Mouse (Mus musculus) thymus, postnatal 10 days (tissue): Measurements from ENCODE around the gene Ankrd34b.

Experiments
- DNase-seq, 2 experiments: peaks; one replicate each; pipeline ENCODE4 v3.0.0; 2021; ENCODE audit warnings: low spot score in 2 of 2

Gene Ankrd34b

DNA sequence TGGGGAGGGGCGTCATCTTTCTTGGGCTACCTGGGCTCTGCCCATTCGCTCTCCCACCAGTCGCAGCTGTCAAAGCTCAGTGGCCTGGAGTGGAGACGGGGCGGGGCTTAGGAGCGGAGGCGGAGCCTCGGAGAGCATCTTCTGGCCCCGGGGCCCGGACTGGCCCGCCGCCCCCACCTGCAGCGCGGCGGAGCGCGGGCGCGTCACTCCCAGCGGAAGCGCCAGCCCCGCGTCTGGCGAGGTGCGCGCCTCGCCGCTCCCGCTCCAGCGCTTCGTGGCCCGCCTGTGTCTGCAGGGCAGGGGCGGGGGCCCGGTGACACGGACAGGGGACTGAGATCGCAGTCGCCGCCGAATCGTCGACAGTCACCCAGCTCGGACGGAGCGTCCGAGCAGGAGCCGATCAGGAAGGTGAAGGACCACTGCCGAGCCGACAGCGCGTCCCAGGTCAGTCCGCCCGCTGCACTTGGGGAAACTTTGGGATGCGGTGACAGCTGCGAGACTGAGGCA lies at the start of gene Ankrd34b:
TSS of gene Ankrd34b (plus strand) at position 139 of the 507 bp plus-strand sequence.
- DNase-seq: peak; percentile 7 to 16

- no peak for DNase-seq
These were observed 38.3 kb upstream of the Ankrd34b start for GRCm38 (mm10) chr13:92387367-92387766.

- DNase-seq: no peak
These were observed 32.5 kb upstream of the Ankrd34b start for GRCm38 (mm10) chr13:92393047-92393661.

GRCm38 (mm10) chr13:92398491-92399384 lies 27.0 kb upstream of the Ankrd34b start:
- DNase-seq: no peak

GRCm38 (mm10) chr13:92402063-92402462 lies 23.6 kb upstream of the Ankrd34b start:
- no peak for DNase-seq

- no peak for DNase-seq
These were observed 22.2 kb upstream of the Ankrd34b start for GRCm38 (mm10) chr13:92403496-92403895.

DNA sequence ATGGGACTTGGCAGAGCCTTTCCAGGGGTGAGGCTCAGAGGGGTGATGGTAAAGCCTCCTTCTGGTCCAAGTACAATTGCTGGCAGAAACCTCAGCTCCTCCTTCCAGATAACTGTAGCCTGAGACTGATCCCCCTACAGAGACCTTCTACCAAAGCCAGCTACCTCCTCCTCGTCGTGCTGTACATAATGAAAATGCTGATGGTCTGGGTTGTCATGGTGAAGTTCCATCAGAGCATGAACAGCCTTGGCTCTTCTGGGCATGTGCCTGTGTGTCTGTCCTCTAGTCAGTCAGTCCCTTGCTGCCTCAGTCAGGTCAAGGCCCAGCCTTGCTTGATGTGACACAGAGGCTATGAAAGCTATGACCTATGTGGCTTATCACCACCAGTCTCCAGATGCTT lies 15.2 kb upstream of the Ankrd34b start:
- no peak for DNase-seq

DNA sequence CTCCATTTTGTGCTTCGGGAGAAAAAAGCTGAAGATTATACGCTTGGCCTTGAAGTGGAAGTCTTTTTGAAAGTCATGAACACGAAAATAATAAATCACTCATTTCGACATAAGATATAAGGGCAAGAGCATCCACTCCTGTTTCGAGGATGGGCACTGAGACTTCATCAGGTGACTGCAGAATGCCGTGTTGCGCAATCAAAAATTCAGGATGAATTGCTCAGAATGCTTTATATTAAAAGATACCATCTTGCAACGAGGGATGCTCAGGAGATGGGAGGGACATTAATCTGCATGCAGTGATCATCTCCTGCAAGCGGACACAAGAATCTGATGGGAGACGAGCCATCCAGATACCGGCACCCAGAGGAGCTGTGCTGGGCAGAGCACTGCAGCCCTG lies 6.1 kb upstream of the Ankrd34b start:
- DNase-seq: no peak

GRCm38 (mm10) chr13:92423711-92424110 lies 2.0 kb upstream of the Ankrd34b start:
- no peak for DNase-seq

DNA sequence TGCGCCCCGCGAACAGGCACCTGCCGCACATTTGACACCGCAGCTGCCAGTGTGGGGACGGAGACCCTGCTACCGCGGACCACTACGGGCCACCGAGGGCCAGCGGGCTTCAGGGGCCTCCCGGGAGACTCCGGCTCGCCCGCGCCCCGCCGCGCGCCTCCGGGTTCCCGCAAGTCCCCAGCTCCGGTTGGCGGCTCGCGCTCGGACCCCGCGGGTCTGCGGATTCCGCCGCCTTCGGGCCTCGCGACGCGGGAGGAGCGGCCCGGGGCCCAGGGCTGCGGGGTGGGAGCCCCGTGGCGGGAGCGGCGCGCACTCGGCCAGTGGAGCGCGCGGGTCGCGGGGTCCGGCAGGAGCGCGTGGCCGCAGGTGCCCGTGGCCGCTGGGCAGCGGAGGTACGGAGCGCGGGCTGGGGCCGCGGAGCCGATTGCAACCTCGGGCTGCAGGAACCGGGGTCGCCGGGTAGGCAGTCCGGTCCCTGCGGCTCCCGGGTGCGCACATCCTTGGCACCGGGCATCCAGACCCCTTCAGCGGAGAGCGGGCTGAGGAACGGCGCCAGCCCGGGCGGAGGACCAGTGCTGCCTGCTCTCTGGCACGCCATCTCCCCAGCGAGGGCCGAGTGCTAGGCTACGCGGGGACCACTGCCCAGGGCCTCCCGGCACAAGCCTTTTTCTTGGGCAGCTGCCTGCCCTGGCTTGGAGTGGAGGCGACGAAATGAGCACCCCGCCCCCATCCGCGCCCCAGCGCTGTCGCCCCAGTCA lies 777 bp downstream of the Ankrd34b start:
- DNase-seq: no peak

DNA sequence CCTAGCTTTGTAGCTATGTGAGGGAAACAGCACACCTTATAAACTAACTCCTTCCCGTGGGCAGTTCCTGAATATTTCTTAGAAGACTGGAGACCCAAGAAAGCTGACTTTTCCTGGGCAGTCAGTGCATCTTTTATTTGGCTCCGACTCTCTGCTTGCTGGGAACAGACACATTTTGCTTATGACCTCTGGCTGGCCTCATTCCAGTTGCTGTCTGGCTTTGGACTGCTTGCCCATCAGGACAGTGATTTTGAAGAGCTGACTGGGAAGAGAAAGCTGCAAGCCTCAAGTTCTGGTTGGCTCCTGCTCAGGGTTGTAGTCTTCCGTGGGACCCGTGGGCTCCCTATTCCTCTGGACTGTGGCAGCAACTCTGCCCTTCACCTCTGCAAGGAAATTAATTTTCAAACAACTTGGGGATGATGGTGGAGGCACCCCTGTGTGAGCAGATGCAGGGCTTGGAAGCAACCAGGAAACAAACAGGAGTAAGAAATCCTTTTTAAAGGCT lies 1.7 kb downstream of the Ankrd34b start:
- DNase-seq: no peak

DNA sequence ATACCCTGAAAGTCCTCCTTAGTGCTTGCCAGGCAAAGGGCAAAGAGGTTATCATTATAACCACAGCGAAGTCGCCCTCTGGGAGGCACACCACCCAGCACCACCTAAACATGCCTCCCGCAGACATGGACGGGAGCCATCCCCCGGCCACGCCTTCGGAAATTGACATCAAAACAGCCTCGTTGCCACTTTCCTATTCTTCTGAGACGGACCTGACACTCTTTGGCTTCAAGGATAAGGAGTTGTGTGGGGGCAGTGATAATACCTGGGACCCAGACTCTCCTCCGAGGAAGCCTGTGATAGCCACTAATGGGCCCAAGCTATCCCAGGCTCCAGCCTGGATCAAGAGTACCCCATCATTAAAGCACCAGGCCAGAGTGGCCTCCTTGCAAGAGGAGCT lies 13.0 kb downstream of the Ankrd34b start:
- no peak for DNase-seq

DNA sequence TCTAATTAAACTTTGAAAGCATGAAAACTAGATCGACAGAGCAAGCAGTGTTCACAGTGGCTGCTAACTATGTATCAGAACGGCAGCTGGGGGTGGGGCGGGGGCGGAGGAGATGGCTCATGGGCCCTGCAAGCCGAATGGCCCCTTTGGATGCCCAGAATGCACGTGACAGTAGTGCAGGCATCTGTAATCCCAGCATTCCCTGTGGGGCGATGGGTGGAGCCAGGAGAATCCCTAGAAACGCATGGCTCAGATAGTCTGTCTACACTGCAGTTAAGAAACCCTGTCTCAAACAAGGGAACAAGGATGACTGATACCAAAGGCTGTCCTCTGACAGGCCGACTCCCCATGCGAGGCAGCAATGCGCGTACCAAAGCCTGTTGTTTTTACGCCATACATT lies 14.6 kb downstream of the Ankrd34b start:
- DNase-seq: no peak

GRCm38 (mm10) chr13:92446872-92447271 lies 21.2 kb downstream of the Ankrd34b start:
- DNase-seq: no peak

DNA sequence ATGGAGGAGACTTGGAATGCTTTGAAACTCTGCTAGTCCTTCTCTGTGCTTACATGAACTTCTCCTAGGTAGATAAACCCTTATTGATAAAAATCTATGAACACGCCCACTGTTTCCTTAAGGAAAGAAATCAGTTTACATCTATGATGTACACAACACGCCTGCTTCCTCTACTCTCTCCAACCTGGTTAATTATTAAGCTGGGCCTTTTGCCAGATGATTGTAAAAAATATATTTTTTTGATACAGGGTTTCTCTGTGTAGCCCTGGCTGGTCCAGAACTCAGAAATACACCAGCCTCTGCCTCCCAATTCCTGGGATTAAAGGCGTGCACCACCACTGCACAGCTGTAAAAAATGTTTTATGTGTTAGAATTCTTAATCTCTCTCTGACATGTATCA lies 39.0 kb downstream of the Ankrd34b start:
- no peak for DNase-seq

DNA sequence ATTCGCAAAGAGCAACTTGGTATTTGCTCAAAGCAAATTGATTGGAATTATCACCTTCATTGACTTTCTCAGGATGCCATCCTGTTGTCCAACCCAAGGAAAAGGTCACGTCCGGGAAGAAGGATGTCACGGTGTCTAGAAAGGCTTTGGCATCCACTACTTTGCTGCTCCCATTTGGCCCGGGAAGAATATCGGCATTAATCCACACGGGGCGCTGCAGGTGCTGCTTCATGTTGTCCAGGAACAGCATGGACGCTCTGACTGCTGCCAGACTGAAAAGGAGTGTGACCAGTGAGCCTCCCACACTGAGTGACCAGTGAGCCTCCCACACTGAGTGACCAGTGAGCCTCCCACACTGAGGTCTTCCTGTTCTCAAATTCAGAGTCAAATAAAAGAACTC lies 42.2 kb downstream of the Ankrd34b start:
- no peak for DNase-seq

GRCm38 (mm10) chr13:92469381-92469780 lies 43.7 kb downstream of the Ankrd34b start:
- DNase-seq: no peak

DNA sequence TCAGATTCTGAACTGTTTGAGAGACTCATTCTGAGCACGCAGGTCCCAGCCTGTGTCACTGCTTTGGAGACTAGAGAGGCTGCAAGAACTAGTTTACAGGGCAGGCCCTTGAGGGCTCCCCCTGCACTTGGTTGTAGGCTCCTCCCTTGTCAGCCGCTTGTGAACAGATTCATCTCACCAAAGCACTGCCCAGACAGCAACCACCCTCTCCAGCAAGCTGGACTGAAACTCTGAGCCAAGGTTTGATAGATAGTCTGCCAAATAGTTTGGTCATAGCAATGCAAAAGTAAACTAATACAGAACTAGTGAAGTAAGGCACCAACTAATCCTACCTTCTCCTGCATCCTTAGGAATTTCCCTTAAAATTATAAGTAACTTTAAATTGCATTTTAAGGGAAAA lies 44.5 kb downstream of the Ankrd34b start:
- no peak for DNase-seq

DNA sequence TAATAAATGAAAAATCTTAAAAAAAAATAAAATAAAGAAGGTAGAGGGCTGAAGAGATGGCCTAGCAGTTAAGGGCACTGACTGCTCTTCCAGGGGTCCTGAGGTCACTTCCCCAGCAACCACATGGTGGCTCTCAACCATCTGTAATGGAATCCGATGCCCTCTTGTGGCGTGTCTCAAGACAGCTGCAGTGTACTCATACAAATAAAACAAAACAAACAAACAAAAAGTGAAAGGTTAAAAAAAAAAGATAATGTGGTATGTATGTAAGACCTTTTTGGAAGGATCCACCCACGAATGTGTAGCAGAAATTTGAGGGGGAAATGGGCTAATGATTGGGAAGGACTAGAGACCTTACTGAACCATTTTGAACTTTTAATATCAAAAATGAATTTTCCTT lies 57.7 kb downstream of the Ankrd34b start:
- peak; percentile 48 to 52 for DNase-seq

DNA sequence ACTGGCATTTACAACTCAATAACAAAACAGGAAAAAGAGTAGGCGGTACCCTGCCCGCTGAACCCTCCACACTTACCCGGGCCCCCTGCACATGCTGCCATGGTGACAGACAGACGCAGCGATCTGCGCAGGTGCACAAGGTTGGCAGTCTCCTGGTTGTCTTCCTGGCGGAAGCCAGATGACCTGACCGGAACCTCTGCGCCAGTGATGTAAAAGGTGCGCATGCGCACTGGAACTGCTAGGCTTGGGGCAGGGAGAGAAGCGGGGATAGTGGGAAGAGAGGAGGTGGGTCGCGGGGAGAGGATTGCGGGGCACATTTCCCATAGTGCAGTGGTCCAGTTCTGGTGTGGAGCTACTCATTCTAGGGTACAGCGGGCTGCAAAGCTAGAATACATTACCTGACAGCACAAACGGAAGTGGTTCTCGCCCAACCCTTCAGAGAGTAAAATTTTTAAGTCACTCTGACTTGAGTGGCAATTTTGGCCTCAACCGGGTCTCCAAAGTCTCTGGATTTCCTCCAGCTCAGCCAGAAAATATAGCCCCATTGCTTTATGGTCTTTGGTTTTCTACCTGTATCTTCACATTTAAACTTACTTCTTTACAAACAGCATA lies 58.3 kb downstream of the Ankrd34b start, which contains the start of gene Fam151b:
TSS of gene Fam151b (minus strand) at position 164 of the 612 bp plus-strand sequence.
- peak; percentile 94 to 97 for DNase-seq

DNA sequence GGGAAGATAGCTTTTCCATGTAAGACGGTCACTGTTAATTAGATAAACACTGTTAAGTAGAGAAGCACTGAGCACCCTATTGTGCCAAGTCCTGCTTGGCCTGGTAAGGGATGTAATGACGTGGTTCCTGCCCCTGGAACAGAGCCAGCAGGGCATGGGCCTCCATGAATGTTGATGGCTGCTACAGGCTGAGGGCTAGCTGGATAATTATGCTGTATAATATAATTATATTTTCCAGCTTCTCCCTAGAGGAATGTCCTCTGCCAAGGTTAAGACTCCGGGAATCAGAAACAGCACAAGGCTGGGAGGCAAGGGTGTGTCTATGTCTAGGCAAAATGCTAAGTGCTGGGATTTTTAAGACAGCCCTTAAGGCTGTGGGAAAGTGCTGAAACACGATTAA lies 65.1 kb downstream of the Ankrd34b start:
- no peak for DNase-seq
